35 mouse cellular contexts compared by ENCODE assay signal in genomic region chr1:87527191-87527590, GRCm38 (mm10). TPM values are rescaled to one million over a fixed set of nuclear protein-coding genes. Genes with fewer than 3 reads are reported as not detected.
A peak's percentile ranks its signal among the peaks of the same experiment; 100 is the strongest.
DNase-seq lines count a peak whose midpoint lies in the region; ATAC-seq and TF ChIP-seq lines count a peak whose summit lies in the region.
"Had no signal": no experiment of that assay in that cellular context is flagged by ENCODE, and none has a peak within 500 bp of the region (broad histone marks: within the 10 kb centered on the region; RNA-seq: fewer than 3 reads in every experiment).

No protein-coding gene starts in this region.

- H3K4me1 ChIP-seq in heart, embryonic 11.5 days (ENCODE audit: control insufficient read depth, insufficient read depth, low read length): no peaks in the 10 kb centered on the region
- H3K4me1 ChIP-seq in kidney, adult 2 months (ENCODE audit: control insufficient read depth, insufficient read depth, low read length): no peaks in the 10 kb centered on the region
- no peaks in the 10 kb centered on the region for H3K4me1 ChIP-seq in kidney, embryonic 15.5 days
- H3K4me1 ChIP-seq in cerebellum, adult 2 months (ENCODE audit: control insufficient read depth, insufficient read depth, low read length): peaks cover 5% of the 10 kb centered on the region; the same call in 1 of the 2 replicates
- H3K4me1 ChIP-seq: limb, embryonic 13.5 days; liver, embryonic 13.5 days had no signal

- no peak overlapping the region for H3K4me3 ChIP-seq in heart, embryonic 11.5 days (ENCODE audit: low read depth, low read length)
- no peak overlapping the region for H3K4me3 ChIP-seq in kidney, adult 2 months (ENCODE audit: insufficient read depth, low read depth, low read length)
- H3K4me3 ChIP-seq in kidney, embryonic 15.5 days (replicated peaks): no peak overlapping the region
- no peak overlapping the region for H3K4me3 ChIP-seq in cerebellum, adult 2 months (replicated peaks; ENCODE audit: insufficient read depth, low read depth, low read length)
- H3K4me3 ChIP-seq: layer of hippocampus, adult 2 months; limb, embryonic 13.5 days; liver, embryonic 13.5 days had no signal

- H3K4me2 ChIP-seq in heart, embryonic 11.5 days: no peak overlapping the region
- no peak overlapping the region for H3K4me2 ChIP-seq in kidney, embryonic 15.5 days
- H3K4me2 ChIP-seq: limb, embryonic 13.5 days; liver, embryonic 13.5 days; midbrain, embryonic 11.5 days had no signal

- TF ChIP-seq POLR2A in kidney, adult 2 months (IDR thresholded peaks at IDR 0.05; ENCODE audit: low read depth, low read length): no peak
- no peak for TF ChIP-seq POLR2A in cerebellum, adult 2 months (IDR thresholded peaks at IDR 0.05; ENCODE audit: borderline replicate concordance, insufficient read depth, low read length)

- WGBS in heart, embryonic 11.5 days (ENCODE audit: insufficient replicate concordance): 80% methylated on average over 9 of the region's 9 CpGs
- 59% methylated on average over 9 of the region's 9 CpGs for WGBS in kidney, adult 2 months
- WGBS in kidney, embryonic 15.5 days: 79% methylated on average over 9 of the region's 9 CpGs
- 12% methylated on average over 9 of the region's 9 CpGs for WGBS in cerebellum, adult 2 months

- H3K27ac ChIP-seq in heart, embryonic 11.5 days (ENCODE audit: low read depth, low read length): no peak overlapping the region
- H3K27ac ChIP-seq in kidney, adult 2 months (ENCODE audit: insufficient read depth, low read depth, low read length): no peak overlapping the region
- H3K27ac ChIP-seq in kidney, embryonic 15.5 days: no peak overlapping the region
- no peak overlapping the region for H3K27ac ChIP-seq in cerebellum, adult 2 months (ENCODE audit: insufficient read depth, low read length)
- H3K27ac ChIP-seq: hindbrain, postnatal 0 days; layer of hippocampus, adult 2 months; limb, embryonic 13.5 days; liver, embryonic 13.5 days; stomach, postnatal 0 days had no signal

- DNase-seq in heart, adult 18-20 months: peak; percentile 44 to 52
- DNase-seq in kidney, adult 2 months: peak; percentile 58
- peak; percentile 39 to 65 for DNase-seq in cerebellum, adult 2 months
- peak; percentile 30 for DNase-seq in cerebellum, adult 9-11 months
- DNase-seq in spleen, postnatal 4 days (ENCODE audit: low spot score in 2 of 2): no peak
- DNase-seq in urinary bladder, postnatal 4 days (ENCODE audit: low spot score in 2 of 2): no peak
- DNase-seq: B cell, adult 2 months; forebrain, postnatal 0 days; gastrocnemius, postnatal 14 days; heart, adult 11 months; layer of hippocampus, postnatal 36 days; liver, embryonic 13.5 days; lung, adult 2 months; lung, postnatal 14 days had no signal

- H3K9me3 ChIP-seq in heart, embryonic 11.5 days (replicated peaks; ENCODE audit: control insufficient read depth, low read length): no peaks in the 10 kb centered on the region
- H3K9me3 ChIP-seq in kidney, embryonic 15.5 days (replicated peaks): no peaks in the 10 kb centered on the region
- H3K9me3 ChIP-seq: G1E; limb, embryonic 13.5 days; liver, embryonic 13.5 days had no signal

- H3K27me3 ChIP-seq in heart, embryonic 11.5 days (ENCODE audit: control insufficient read depth, insufficient read depth, low read length): no peaks in the 10 kb centered on the region
- H3K27me3 ChIP-seq in kidney, adult 2 months (replicated peaks; ENCODE audit: control insufficient read depth, insufficient read depth, low read length): no peaks in the 10 kb centered on the region
- peaks cover under 1% of the 10 kb centered on the region; the same call in 1 of the 2 replicates for H3K27me3 ChIP-seq in kidney, embryonic 15.5 days
- H3K27me3 ChIP-seq in cerebellum, adult 2 months (ENCODE audit: control insufficient read depth, insufficient read depth, low read length): no peaks in the 10 kb centered on the region
- H3K27me3 ChIP-seq: limb, embryonic 13.5 days; liver, embryonic 13.5 days; Patski had no signal

- TF ChIP-seq CTCF in kidney, adult 2 months (conservative IDR thresholded peaks at IDR 0.05; ENCODE audit: insufficient read depth, insufficient read length, low read depth, low read length): no peak
- TF ChIP-seq CTCF in cerebellum, adult 2 months (IDR thresholded peaks at IDR 0.05; ENCODE audit: borderline replicate concordance, insufficient read depth, low read depth, low read length): no peak

- no peaks in the 10 kb centered on the region for H3K36me3 ChIP-seq in heart, embryonic 11.5 days (ENCODE audit: control insufficient read depth, insufficient read depth, low read length)
- no peaks in the 10 kb centered on the region for H3K36me3 ChIP-seq in kidney, adult 2 months (ENCODE audit: control insufficient read depth, insufficient read depth, low read length)
- no peaks in the 10 kb centered on the region for H3K36me3 ChIP-seq in kidney, embryonic 15.5 days
- H3K36me3 ChIP-seq: G1E; limb, embryonic 13.5 days; liver, embryonic 13.5 days had no signal

- ATAC-seq in heart, embryonic 11.5 days (replicated peaks; ENCODE audit: insufficient number of reproducible peaks, low FRiP score, low TSS enrichment): no peak
- no peak for ATAC-seq in kidney, embryonic 15.5 days (replicated peaks; ENCODE audit: low FRiP score)
- ATAC-seq: forebrain, postnatal 0 days; hindbrain, postnatal 0 days; intestine, embryonic 16.5 days; Patski had no signal

- no peak overlapping the region for H3K9ac ChIP-seq in heart, embryonic 11.5 days (ENCODE audit: low read depth, low read length)
- H3K9ac ChIP-seq in kidney, embryonic 15.5 days: no peak overlapping the region
- H3K9ac ChIP-seq: forebrain, postnatal 0 days; limb, embryonic 13.5 days; liver, embryonic 13.5 days had no signal

RNA-seq across cellular contexts. Expression of gene Neu2, which starts 17.5 kb away (rescaled TPM):
- not detected for total RNA-seq in heart, adult 18-20 months (2021)
- not detected in 2 replicates for polyA plus RNA-seq in heart, embryonic 11.5 days (2014; fragmentation: Nextera tagmentation; extraction: Ambion mirVana)
- polyA plus RNA-seq in kidney, adult 2 months (2012; rRNA removed): 20.3 and 21.1 TPM in 2 replicates
- polyA plus RNA-seq in kidney, embryonic 15.5 days (2015; fragmentation: Nextera tagmentation; extraction: Ambion mirVana): 0.29 and 0.41 TPM in 2 replicates
- polyA plus RNA-seq in cerebellum, adult 2 months (2012; rRNA removed): 3.7 and 5.2 TPM in 2 replicates
- total RNA-seq: adrenal gland, adult 18-20 months; CH12.LX; megakaryocyte progenitor cell, adult 5-6 weeks had no signal
- polyA plus RNA-seq: embryonic facial prominence, embryonic 11.5 days; forebrain, embryonic 11.5 days; G1E; hindbrain, embryonic 11.5 days; limb, embryonic 13.5 days; midbrain, embryonic 11.5 days had no signal

RNA-seq across cellular contexts. Expression of gene Ngef, which starts 46.5 kb away (rescaled TPM):
- total RNA-seq in heart, adult 18-20 months (2021): under 1 TPM; 0.12 to 0.33 TPM
- polyA plus RNA-seq in heart, embryonic 11.5 days (2014; fragmentation: Nextera tagmentation; extraction: Ambion mirVana): 0.84 and 1.7 TPM in 2 replicates
- polyA plus RNA-seq in kidney, adult 2 months (2012; rRNA removed): 38.1 and 39.3 TPM in 2 replicates
- 1.6 and 2.2 TPM in 2 replicates for polyA plus RNA-seq in kidney, embryonic 15.5 days (2015; fragmentation: Nextera tagmentation; extraction: Ambion mirVana)
- polyA plus RNA-seq in cerebellum, adult 2 months (2012; rRNA removed): 21.8 and 25.5 TPM in 2 replicates
- total RNA-seq: CH12.LX; megakaryocyte progenitor cell, adult 5-6 weeks had no signal
- polyA plus RNA-seq: G1E had no signal

RNA-seq across cellular contexts. Expression of gene Snorc, which starts 57.1 kb away (rescaled TPM):
- total RNA-seq in heart, adult 18-20 months (2021): not detected
- polyA plus RNA-seq in heart, embryonic 11.5 days (2014; fragmentation: Nextera tagmentation; extraction: Ambion mirVana): not detected in 2 replicates
- 0.34 TPM in 1 of 2 replicates, not detected in the other for polyA plus RNA-seq in kidney, adult 2 months (2012; rRNA removed)
- polyA plus RNA-seq in kidney, embryonic 15.5 days (2015; fragmentation: Nextera tagmentation; extraction: Ambion mirVana): 0.40 TPM in 1 of 2 replicates, not detected in the other
- 0.59 TPM in 1 of 2 replicates, not detected in the other for polyA plus RNA-seq in cerebellum, adult 2 months (2012; rRNA removed)
- total RNA-seq: adrenal gland, adult 18-20 months; adrenal gland, postnatal 4 days; CH12.LX; forebrain, postnatal 0 days; G1E; gastrocnemius, postnatal 14 days; hindbrain, postnatal 0 days; layer of hippocampus, adult 2 months; layer of hippocampus, postnatal 36 days; megakaryocyte progenitor cell, adult 5-6 weeks; midbrain, postnatal 0 days had no signal
- polyA plus RNA-seq: embryonic facial prominence, embryonic 11.5 days; forebrain, embryonic 11.5 days; G1E; heart, embryonic 16.5 days; hindbrain, embryonic 11.5 days; intestine, embryonic 16.5 days; liver, embryonic 13.5 days; midbrain, embryonic 11.5 days; Patski; small intestine, adult 2 months; stomach, postnatal 0 days; urinary bladder, adult 2 months had no signal

Comparison
In these comparisons a context has a peak if more than half of its experiments do, and no peak if none do; other contexts are left out.
1. DNase-seq: peak in heart, adult 18-20 months (2 of 2), kidney, adult 2 months (single experiment), cerebellum, adult 2 months (2 of 2) and cerebellum, adult 9-11 months (single experiment); none in spleen, postnatal 4 days (0 of 2) and urinary bladder, postnatal 4 days (0 of 2).